Comparison of ENCODE assay signal across 8 mouse cellular contexts in the genomic region with DNA sequence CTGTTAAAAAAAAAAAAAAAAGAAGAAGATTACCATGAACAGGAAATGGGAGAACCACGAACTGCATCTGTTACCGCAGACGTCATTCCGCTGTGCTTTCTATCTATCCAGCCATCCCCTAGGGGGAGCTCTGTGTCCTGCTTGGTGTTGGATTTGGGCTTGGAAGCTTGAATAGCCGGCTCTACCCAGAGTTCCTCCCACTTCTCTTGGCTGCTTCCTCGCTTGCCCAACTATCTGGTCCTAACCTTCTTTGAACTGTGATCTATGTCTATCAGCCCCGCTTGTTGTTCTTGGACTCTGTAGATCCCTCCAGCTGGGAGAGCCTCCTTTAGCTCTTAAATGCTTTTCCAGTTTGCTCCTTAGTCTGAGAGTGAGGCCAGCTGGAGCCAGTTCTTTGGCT. TPM values are rescaled to one million over a fixed set of nuclear protein-coding genes. Genes with fewer than 3 reads are reported as not detected.
DNase-seq lines count a peak whose midpoint lies in the region; ATAC-seq lines count a peak whose summit lies in the region.

No protein-coding gene starts in this region.

- no peak overlapping the region for H3K4me3 ChIP-seq in hindbrain, embryonic 11.5 days (ENCODE audit: low read depth, low read length)

- no peak overlapping the region for H3K4me2 ChIP-seq in hindbrain, embryonic 11.5 days (replicated peaks; ENCODE audit: low read depth, low read length)

- no peaks in the 10 kb centered on the region for H3K9me3 ChIP-seq in hindbrain, embryonic 11.5 days (ENCODE audit: control insufficient read depth, low read length)

- no peaks in the 10 kb centered on the region for H3K4me1 ChIP-seq in hindbrain, embryonic 11.5 days (replicated peaks; ENCODE audit: control insufficient read depth, insufficient read depth, low read length)

- no peaks in the 10 kb centered on the region for H3K36me3 ChIP-seq in hindbrain, embryonic 11.5 days (ENCODE audit: control insufficient read depth, insufficient read depth, low read length)

- 19% methylated on average over 7 of the region's 7 CpGs for WGBS in hindbrain, embryonic 11.5 days

- peaks cover 7% of the 10 kb centered on the region; the same call in 1 of the 2 replicates for H3K27me3 ChIP-seq in hindbrain, embryonic 11.5 days (ENCODE audit: control insufficient read depth, insufficient read depth, low read length)

- DNase-seq in T-cell, adult 2 months (ENCODE audit: low spot score) = peak; percentile 77
- peak; percentile 76 for DNase-seq in cerebellum, adult 8-10 months
- peak; percentile 62 to 69 for DNase-seq in frontal cortex, postnatal 10 days (ENCODE audit: low spot score in 2 of 2)
- peak; percentile 82 for DNase-seq in hindbrain, embryonic 11.5 days (ENCODE audit: low spot score)
- DNase-seq in layer of hippocampus, postnatal 14 days (ENCODE audit: low spot score in 2 of 2) = peak; percentile 82 to 89
- peak; percentile 96 for DNase-seq in lung, postnatal 36 days
- peak; percentile 68 for DNase-seq in right cerebral cortex, postnatal 4 days
- peak; percentile 80 to 85 for DNase-seq in urinary bladder, postnatal 4 days (ENCODE audit: low spot score in 2 of 2)

- no peak overlapping the region for H3K9ac ChIP-seq in hindbrain, embryonic 11.5 days (ENCODE audit: low read depth, low read length)

- no peak for ATAC-seq in hindbrain, embryonic 11.5 days (ENCODE audit: low FRiP score)

- H3K27ac ChIP-seq in hindbrain, embryonic 11.5 days (ENCODE audit: low read depth, low read length) = no peak overlapping the region

RNA-seq across cellular contexts. Expression of a gene that starts 24.2 kb away (rescaled TPM):
- polyA plus RNA-seq in hindbrain, embryonic 11.5 days (2014; fragmentation: Nextera tagmentation; extraction: Ambion mirVana) = 51.8 and 54.5 TPM in 2 replicates
- total RNA-seq in layer of hippocampus, postnatal 14 days (2021) = 10 to 100 TPM; 26.7 to 27.8 TPM

RNA-seq across cellular contexts. Expression of a gene that starts 30.8 kb away (rescaled TPM):
- not detected in 2 replicates for polyA plus RNA-seq in hindbrain, embryonic 11.5 days (2014; fragmentation: Nextera tagmentation; extraction: Ambion mirVana)
- total RNA-seq in layer of hippocampus, postnatal 14 days (2021) = under 1 TPM in 1 of 2 experiments, not detected in 1; 0.38 TPM

RNA-seq across cellular contexts. Expression of a gene that starts 41.3 kb away (rescaled TPM):
- polyA plus RNA-seq in hindbrain, embryonic 11.5 days (2014; fragmentation: Nextera tagmentation; extraction: Ambion mirVana) = 94.7 and 102 TPM in 2 replicates
- total RNA-seq in layer of hippocampus, postnatal 14 days (2021) = 10 to 100 TPM; 69.7 to 74.6 TPM
